ENCODE assay signal across 1 mouse cellular context in genomic region chr13:13798775-13799174, GRCm38 (mm10).
TF ChIP-seq lines count a peak whose summit lies in the region.

No protein-coding gene starts in this region.

TF ChIP-seq in MEL, 35 proteins besides CTCF, POLR2A, EP300 and RAD21:
- TF ChIP-seq NRF1 (IDR thresholded peaks at IDR 0.05; ENCODE audit: insufficient read depth, low read depth, low read length, poor library complexity, severe bottlenecking) = no peak
- TF ChIP-seq MYC (IDR thresholded peaks at IDR 0.05; ENCODE audit: low read depth, low read length) = no peak
- TF ChIP-seq TBP (IDR thresholded peaks at IDR 0.05; ENCODE audit: low read depth, low read length) = no peak
- TF ChIP-seq USF1 (IDR thresholded peaks at IDR 0.05; ENCODE audit: low read depth, low read length) = 0 out of 2 replicates have a peak, but pooled peaks have one; percentile 30
